Mouse (Mus musculus) heart, embryonic 14.5 days (tissue): ENCODE results near the gene Spata22. TPM values are rescaled to one million over a fixed set of nuclear protein-coding genes. Genes with fewer than 3 reads are reported as not detected.
"Not testable (repeated sequence)": the region's sequence is repeated elsewhere in the genome, so short reads cannot be mapped to it uniquely, and the experiment has no call there.

Experiments
- ATAC-seq: fragments of 200-750 bp; cut with Nextera tagmentation; 2 replicates; pipeline ENCODE4 v1.8.0; 2017; ENCODE audit warnings: low read depth, moderate TSS enrichment; ENCODE audit not compliant: insufficient number of reproducible peaks, insufficient read depth, low FRiP score
- H3K27ac ChIP-seq, 2 experiments: fragments of 200-500 bp in 1 of 2; fragments of 300-500 bp in 1 of 2; sonication (generic) in 1 of 2; replicated peaks in 1 of 2; 2 replicates each; pipeline ENCODE4 v1.5.1; 2012 to 2014; ENCODE audit warnings: low read depth in 2 of 2, low read length in 2 of 2, control low read depth in 1 of 2, mild to moderate bottlenecking in 1 of 2, mixed read lengths in 1 of 2; ENCODE audit not compliant: control insufficient read depth in 1 of 2, insufficient read depth in 1 of 2
- H3K27me3 ChIP-seq: fragments of 300-500 bp; sonication (generic); 2 replicates; pipeline ENCODE4 v1.6.1; 2014; ENCODE audit warnings: mild to moderate bottlenecking, low read length, control low read depth; ENCODE audit not compliant: control insufficient read depth, insufficient read depth
- H3K36me3 ChIP-seq: fragments of 300-500 bp; sonication (generic); 2 replicates; pipeline ENCODE4 v1.6.1; 2014; ENCODE audit warnings: mild to moderate bottlenecking, control low read depth, low read length, mixed read lengths; ENCODE audit not compliant: control insufficient read depth, insufficient read depth
- H3K4me1 ChIP-seq, 2 experiments: fragments of 200-500 bp in 1 of 2; fragments of 300-500 bp in 1 of 2; sonication (generic) in 1 of 2; 2 replicates each; pipeline ENCODE4 v1.6.1; 2012 to 2014; ENCODE audit warnings: low read length in 2 of 2, control low read depth in 1 of 2, mixed read lengths in 1 of 2; ENCODE audit not compliant: control insufficient read depth in 2 of 2, insufficient read depth in 2 of 2
- H3K4me2 ChIP-seq: fragments of 300-500 bp; sonication (generic); 2 replicates; pipeline ENCODE4 v1.6.1; 2014; ENCODE audit warnings: mild to moderate bottlenecking, low read length
- H3K4me3 ChIP-seq, 2 experiments: fragments of 200-500 bp in 1 of 2; fragments of 300-500 bp in 1 of 2; sonication (generic) in 1 of 2; 2 replicates each; pipeline ENCODE4 v1.5.1; 2012 to 2014; ENCODE audit warnings: low read length in 2 of 2, mild to moderate bottlenecking in 2 of 2, control low read depth in 1 of 2, low read depth in 1 of 2, moderate library complexity in 1 of 2; ENCODE audit not compliant: control insufficient read depth in 1 of 2, insufficient read depth in 1 of 2
- H3K9ac ChIP-seq: fragments of 300-500 bp; sonication (generic); 2 replicates; pipeline ENCODE4 v1.6.1; 2014; ENCODE audit warnings: mild to moderate bottlenecking, low read length
- H3K9me3 ChIP-seq: fragments of 300-500 bp; sonication (generic); 2 replicates; pipeline ENCODE4 v1.6.1; 2016; ENCODE audit warnings: low read length, control low read depth; ENCODE audit not compliant: control insufficient read depth
- whole genome bisulfite sequencing: fragments of 180-500 bp; shearing (Covaris S2); extraction: QIAGEN DNeasy Blood & Tissue Kit; methylation state at CpG from one replicate; pipeline ENCODE4 v1.1.7; 2014; 5-methylcytosine and 5-hydroxymethylcytosine counted together
- polyA plus RNA-seq: library from polyadenylated mRNA; unstranded; fragments of >200 nt; fragmentation: Nextera tagmentation; extraction: Ambion mirVana; gene quantifications from 2 replicates; pipeline ENCODE4 v1.2.1, GENCODE M21; 2014

Spata22 gene
- polyA plus RNA-seq, 1 experiment from 2014 or later, result not detected

DNA sequence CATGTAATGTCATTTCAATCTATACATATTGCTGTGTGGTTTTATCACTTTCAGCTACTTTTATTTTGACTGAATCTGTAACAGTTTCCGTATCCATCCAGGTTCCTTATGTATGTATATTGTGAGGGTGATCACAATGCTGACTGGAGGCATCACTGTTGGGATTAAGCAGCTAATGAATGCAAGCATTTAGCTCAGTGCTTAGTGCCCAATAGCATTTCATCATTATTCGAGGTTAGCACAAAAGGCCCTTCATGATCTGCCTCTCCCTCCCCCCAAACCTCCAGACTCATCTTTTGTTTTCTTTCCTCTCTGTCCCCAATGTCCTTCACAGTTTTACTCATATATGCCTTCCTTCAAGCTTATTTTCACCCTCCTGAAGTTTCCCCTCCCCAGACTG is 26.4 kb upstream of the Spata22 start:
- Histone ChIP-seq H3K9ac (no peak overlapping the region), H3K36me3 (no peaks in the 10 kb centered on the region)
- 54% methylated on average over 2 of the region's 2 CpGs for WGBS

DNA sequence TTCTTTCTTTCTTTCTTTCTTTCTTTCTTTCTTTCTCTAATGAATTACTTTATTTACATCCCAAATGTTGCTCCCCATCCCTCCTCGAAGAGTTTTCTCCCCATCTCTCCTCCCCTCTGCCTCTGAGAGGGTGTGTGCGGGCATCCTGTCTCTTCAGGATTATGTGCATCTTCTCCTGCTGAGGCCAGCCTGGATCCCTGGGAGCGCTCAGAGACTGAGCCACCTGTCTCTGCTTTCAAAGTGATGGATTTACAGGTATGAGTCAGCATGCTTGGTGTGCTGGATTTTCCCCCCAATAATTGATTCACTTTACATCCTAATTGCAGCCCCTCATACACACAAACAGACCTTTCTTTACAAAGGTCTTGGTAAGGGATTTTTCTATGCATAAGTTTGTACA is 13.6 kb upstream of the Spata22 start:
- H3K4me1 ChIP-seq, result no peaks in the 10 kb centered on the region
- H3K4me3 ChIP-seq, result no peak overlapping the region
- H3K27me3 ChIP-seq, result no peaks in the 10 kb centered on the region
- WGBS, result 49% methylated on average over 3 of the region's 3 CpGs
- ATAC-seq, result no peak
- no peaks in the 10 kb centered on the region for H3K36me3 ChIP-seq
- no peak overlapping the region for H3K9ac ChIP-seq
- H3K27ac ChIP-seq, result no peak overlapping the region
- H3K9me3 ChIP-seq, result no peaks in the 10 kb centered on the region
- no peak overlapping the region for H3K4me2 ChIP-seq

More for the DNA sequence above, 26.4 kb upstream of the Spata22 start:
- Histone ChIP-seq H3K27me3 (no peaks in the 10 kb centered on the region), H3K9me3 (no peaks in the 10 kb centered on the region), H3K4me2 (no peak overlapping the region), H3K4me1 (no peaks in the 10 kb centered on the region), H3K27ac (no peak overlapping the region), H3K4me3 (no peak overlapping the region)
- no peak for ATAC-seq

- not testable (repeated sequence) for ATAC-seq
These were observed 11.0 kb upstream of the Spata22 start for GRCm38 (mm10) chr11:73318581-73318980.

DNA sequence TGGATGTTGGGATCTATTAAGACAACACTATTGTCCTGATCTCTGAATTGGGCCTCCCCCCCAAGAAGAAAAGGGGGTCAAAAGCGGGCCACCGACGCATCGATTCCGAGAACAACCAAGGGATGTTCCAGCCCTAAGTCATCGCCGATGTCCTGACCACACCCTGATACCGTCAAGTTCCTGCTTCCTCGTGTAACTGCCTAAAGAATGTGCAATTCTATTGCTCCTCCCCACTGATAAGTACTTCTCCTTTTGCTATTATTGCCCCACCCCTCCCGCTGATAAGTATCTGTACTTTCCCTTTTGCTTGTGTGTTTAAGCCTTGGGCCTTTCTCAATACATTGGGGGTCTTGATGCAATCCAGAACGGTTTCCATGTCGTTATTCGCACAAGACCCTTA is 8.5 kb upstream of the Spata22 start:
- not testable (repeated sequence) for H3K4me1 ChIP-seq, ATAC-seq, H3K27ac ChIP-seq, H3K4me2 ChIP-seq, H3K9ac ChIP-seq, H3K27me3 ChIP-seq, H3K36me3 ChIP-seq, H3K9me3 ChIP-seq, H3K4me3 ChIP-seq
- WGBS, result 83% methylated on average over 13 of the region's 13 CpGs

More at GRCm38 (mm10) chr11:73318581-73318980, 11.0 kb upstream of the Spata22 start:
- whole genome bisulfite sequencing, result 76% methylated on average over 2 of the region's 2 CpGs
- not testable (repeated sequence) for H3K4me2 ChIP-seq, H3K4me3 ChIP-seq, H3K27ac ChIP-seq, H3K9ac ChIP-seq, H3K4me1 ChIP-seq, H3K9me3 ChIP-seq, H3K27me3 ChIP-seq, H3K36me3 ChIP-seq

DNA sequence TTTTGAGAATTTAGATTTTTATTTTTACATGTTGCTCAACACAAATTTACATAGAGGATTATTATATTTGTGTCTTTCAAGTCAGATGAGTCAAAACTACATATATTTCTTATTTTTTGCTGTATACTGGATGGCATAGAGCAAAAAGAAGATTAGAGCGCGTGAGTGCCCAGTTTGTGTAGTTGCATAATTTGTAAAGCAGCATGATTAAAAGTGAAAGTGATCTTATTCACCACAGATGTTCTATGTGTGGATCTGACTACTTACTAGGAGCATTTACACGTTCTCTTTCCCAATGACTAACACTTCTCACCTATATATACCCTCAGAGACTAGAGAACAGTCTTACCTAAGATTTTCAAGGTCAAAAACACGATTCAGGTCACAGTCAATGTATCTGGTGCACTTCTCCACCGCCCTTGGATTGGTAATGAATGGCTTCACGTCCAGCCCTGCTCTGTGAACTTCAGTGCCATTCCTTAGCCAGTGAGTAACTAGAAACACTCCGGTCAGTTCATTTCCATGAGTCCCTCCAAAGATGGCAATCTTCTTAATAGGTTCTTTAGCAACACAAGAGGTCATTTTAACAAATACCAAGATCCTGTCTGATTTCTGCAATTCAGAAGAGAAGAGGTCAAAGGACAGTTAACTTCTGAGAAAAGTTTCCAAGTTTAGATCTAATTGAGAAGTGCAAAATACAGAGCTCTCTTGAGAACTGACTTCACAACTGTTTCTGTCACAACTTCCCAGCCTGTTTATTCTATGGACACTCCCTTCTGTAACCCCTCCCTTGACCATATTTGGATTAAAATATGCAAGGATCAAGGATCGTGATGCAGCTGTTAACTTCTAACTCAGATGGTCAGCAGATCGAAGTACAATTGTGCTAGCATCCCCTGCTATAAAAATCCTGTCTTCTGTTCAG is 5.4 kb upstream of the Spata22 start:
- Histone ChIP-seq H3K36me3 (no peaks in the 10 kb centered on the region), H3K27me3 (no peaks in the 10 kb centered on the region), H3K27ac (no peak overlapping the region), H3K4me2 (no peak overlapping the region), H3K9me3 (no peaks in the 10 kb centered on the region), H3K4me1 (no peaks in the 10 kb centered on the region), H3K4me3 (no peak overlapping the region), H3K9ac (no peak overlapping the region)
- 62% methylated on average over 9 of the region's 9 CpGs for WGBS
- no peak for ATAC-seq

- Histone ChIP-seq H3K36me3 (no peaks in the 10 kb centered on the region), H3K4me2 (no peak overlapping the region), H3K4me3 (no peak overlapping the region), H3K9me3 (peaks cover 3% of the 10 kb centered on the region; the same call in 1 of the 2 replicates), H3K27me3 (no peaks in the 10 kb centered on the region), H3K9ac (no peak overlapping the region), H3K4me1 (no peaks in the 10 kb centered on the region), H3K27ac (no peak overlapping the region)
- ATAC-seq, result no peak
- 65% methylated on average over 12 of the region's 12 CpGs for WGBS
These were observed 3.1 kb upstream of the Spata22 start for GRCm38 (mm10) chr11:73326485-73326886.

DNA sequence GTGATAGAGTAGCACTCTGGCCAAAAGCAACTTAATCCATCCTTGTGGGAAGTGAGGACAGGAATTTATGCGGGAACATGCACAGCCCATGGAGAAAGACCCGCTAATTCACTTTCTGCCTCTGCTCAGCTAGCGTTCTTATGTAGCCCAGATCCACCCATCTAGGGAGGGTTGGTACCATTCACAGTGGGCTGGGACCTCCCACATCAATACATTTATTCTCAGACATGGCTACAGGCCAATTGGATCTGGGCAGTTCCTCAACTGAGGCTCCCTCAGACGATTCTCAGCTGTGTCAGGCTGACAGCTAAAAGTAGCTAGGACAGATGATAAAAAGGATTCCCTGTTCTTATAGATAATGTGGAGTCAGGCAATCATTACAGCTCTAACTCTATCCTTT is 2.2 kb upstream of the Spata22 start:
- no peak overlapping the region for H3K27ac ChIP-seq
- no peak overlapping the region for H3K4me3 ChIP-seq
- WGBS, result 55% methylated on average over 4 of the region's 4 CpGs
- no peaks in the 10 kb centered on the region for H3K4me1 ChIP-seq
- no peak for ATAC-seq
- no peaks in the 10 kb centered on the region for H3K36me3 ChIP-seq
- no peak overlapping the region for H3K9ac ChIP-seq
- H3K4me2 ChIP-seq, result no peak overlapping the region
- H3K27me3 ChIP-seq, result no peaks in the 10 kb centered on the region
- H3K9me3 ChIP-seq, result peaks cover 3% of the 10 kb centered on the region; the same call in 1 of the 2 replicates
